Mouse (Mus musculus): Measurements from ENCODE around the gene Adssl1.

The Adssl1 gene

DNA sequence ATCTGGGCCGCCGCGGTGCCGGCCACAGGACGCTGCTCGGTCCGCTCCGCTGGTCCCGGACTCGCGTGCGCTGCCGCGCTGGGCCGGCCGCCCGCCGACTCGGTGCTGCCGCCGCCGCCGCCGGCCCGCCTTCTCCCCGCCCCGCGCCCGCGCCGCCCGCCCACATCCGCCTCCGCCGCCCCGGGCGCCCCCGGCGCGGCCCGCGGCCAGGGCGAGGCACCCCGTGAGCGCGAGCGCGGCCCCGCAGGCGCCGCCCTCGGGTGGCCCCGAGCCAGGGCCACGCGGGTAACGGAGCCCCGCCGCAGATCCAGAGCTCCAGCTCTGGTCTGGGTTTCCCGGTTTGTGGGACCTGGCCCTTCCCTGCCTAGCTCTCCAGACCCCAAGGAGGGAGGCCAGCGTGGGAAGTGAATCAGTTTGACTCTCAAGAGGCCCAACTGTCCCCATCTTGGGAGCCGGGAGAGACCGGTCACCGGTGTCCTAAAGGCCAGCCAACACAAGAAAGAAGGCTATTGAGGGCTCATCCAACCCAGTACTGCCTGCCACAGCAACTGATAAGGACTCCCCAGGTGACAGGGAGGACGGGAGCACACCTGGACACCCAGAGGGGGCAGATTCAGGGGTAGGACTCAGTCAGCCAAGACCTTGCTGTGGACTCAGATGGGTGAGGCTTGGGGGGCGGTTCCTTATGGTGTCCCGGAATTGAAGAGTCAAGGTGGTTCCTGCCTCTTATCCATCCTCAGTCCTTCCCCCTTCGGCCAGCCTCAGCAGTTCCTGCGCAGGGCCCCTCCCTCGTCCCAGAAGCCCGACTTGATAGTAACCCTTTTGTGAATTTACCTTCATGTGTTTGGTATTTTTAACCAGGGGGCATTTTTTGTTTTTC, 54.5 kb downstream of the Adssl1 start, which contains the start of gene Akt1:
Akt1 (minus strand) TSS at position 753 of the 880 bp plus-strand sequence.
- in situ Hi-C loops (cut with MboI; ENCODE audit: low sequenced_read_pairs) = no loop called here

DNA sequence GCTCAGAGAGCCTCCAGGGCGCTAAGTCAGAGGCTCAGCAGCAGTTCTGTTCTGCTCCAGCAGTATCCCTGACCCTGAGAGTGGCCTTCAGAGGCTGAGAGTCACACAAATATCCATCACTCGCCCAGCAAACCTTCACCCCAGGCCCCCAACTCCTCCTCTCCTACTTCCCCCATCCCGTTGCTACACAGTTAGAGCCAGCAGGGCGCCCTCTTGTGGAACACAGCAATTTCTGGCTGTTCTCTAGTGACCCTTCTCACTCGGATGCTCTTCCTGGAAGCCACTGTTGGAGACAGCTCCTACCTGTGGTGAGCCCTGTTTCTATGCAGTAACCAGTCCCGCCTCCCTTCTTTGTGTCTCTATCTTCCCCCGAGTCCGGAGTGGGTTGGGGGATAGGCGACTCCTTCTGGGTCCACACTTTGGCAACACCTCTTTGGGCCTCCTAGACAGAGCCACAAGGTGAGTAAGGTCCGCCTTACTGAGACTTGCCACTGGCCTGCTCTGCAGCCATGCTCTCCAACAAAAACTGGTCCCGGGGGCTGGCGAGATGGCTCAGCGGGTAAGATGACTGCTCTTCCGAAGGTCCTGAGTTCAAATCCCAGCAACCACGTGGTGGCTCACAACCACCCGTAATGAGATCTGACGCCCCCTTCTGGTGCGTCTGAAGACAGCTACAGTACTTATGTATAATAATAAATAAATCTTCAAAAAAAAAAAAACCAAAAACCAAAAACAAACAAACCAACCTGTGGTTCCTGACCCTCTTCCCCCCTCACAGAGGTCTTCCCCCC, 55.6 kb downstream of the Adssl1 start:
- in situ Hi-C loops (cut with MboI; ENCODE audit: low sequenced_read_pairs) = no loop called here

DNA sequence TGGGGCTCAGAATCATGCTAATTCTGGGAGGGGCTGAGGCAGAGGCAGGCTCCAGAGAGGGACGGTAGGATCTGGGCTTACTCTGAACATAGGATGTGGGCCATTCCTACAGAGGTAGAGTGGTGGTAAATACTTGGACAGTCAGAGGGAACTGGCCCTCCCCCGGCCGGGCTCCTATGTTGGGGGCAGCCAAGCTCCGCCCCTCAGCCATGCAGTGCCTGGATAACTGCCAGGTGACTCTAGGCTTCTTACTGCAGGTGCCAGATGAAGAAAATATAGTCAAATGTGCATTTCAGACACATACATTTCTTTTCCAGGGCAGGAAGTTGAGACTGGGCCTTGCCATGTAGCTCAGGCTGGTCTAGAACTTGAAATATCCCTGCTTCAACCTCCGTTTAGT, 57.2 kb downstream of the Adssl1 start:
- in situ Hi-C loops (cut with MboI; ENCODE audit: low sequenced_read_pairs) = no loop called here

DNA sequence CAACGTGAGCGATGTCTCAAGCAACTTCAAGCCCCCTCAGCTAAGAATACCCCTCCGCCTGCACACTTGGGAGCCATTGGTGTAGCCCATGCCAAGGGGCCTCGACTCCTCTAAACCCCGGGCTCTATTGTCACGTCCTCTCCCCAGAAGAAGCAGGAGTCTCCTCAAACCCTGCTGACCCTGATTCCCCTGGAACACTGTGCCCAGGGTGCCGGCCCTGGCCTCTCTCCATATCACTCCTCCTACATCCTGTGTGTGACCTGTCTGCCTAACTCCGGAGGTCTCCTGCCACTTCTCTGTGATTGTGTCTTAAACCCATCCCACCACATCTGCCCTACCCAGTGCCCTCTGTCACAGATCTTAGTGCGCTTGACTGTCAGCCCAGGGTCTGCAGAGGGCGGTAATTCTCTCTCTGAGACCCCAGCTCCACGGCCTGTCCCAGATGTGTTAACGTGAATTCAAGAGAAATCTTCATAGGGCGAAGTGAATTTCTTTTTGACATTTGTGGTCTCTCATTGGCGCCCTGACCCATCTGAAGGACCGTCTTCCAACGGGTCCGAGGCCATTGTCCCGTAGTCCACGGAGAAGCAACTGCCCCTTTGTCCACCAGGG, 58.2 kb downstream of the Adssl1 start:
- in situ Hi-C loops (cut with MboI; ENCODE audit: low sequenced_read_pairs) = no loop called here

DNA sequence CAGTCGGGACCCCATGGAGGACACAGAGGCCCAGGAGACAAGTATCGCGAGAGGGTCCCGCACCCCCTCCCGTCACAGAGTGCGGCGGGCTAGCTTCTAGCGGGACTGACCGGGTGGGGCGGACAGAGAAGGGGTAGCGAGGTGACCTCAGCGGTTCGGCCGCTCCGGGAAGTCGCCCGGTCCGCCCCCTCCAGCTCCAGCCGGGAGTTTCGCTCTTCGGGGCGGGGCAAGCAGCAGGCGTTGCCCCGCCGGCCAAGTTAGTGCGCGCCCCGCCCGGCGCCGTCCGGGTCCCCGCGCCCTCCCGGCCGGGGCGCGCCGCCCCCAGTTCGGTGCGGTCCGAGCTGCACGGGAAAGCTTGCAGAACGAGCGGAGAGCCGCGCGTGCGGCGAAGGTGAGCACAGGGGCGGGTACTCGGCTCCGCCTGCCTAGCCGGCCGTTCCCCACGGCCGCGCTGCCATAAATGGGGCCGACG, 58.7 kb downstream of the Adssl1 start, which contains the start of gene Zbtb42:
Zbtb42 (plus strand) TSS at position 274 of the 472 bp plus-strand sequence.
- in situ Hi-C loops (cut with MboI; ENCODE audit: low sequenced_read_pairs) = no loop called here

DNA sequence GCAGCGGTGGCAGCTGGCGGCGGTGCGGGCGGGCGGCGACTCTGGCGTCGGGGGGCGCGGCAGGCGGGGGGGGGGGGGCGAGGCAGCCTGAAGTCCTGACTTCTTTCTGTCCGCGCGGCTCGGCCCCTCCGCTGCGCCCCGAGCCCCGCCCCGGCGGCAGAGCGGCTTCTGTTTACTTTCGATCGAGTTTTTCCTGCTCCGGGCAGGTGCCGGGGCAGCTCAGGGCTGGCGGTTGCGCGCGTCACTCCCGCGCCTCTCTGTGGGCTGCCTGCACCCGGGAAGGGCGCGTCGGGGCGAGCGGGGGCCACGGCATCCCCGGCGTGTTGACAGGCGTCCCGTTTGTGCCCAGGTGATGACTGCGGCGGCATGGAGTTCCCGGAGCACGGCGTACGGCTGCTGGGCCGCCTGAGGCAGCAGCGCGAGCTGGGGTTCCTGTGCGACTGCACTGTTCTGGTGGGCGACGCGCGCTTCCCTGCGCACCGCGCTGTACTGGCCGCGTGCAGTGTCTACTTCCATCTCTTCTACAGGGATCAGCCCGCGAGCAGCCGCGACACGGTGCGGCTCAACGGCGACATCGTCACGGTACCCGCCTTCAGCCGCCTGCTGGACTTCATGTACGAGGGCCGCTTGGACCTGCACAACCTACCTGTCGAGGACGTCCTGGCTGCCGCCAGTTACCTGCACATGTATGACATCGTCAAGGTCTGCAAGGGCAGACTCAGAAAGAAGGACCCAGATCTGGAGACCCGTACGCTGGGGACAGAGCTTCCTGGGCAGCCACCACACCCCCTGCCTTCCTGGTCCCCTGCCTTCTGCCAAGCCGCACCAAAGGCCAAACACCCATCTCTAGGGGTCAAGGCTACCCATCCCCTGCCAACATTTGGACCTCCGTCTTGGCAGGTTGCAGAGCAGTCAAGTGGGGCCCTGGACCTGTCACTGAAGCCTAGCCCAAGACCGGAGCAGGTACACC, 59.5 kb downstream of the Adssl1 start:
- in situ Hi-C loops (cut with MboI; ENCODE audit: low sequenced_read_pairs) = no loop called here

DNA sequence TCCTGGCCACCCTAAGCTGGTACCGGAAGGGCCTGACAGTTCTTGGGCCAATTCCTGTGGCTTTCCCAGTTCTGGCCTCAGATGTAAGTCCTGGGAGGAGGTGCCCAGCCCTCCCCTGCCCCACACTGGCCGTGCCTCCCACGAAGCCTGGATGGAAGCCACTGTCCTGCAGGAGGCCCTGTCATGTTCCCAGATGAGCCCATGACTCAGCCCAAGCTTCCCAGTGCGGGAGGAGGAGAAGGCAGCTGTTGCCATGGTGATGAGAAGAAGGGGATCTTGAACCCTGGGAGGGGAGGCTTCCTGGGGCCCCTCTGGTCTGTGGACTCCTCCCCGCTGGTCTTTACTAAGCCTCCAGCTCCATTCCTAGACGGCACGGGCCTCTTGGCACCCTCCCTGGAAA, 63.5 kb downstream of the Adssl1 start:
- in situ Hi-C loops (cut with MboI; ENCODE audit: low sequenced_read_pairs) = no loop called here

DNA sequence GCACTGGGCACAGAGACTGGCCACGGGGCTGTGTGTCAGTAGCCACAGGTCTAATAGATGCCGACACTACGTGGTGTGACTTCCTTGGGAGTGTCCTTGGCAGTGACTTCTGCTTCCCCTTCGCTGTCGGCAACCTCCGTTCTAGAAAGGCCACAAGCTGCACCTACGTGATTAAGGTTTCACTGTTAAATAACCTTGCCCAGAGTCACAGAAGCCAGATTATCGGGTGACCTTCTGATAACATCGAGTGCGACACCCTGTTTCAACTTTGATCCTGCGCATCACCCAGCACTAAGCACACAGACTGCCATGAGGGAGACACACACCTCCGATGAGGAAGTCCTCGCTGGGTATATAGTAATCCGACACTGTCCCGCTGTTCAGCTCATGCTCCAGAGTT, 68.6 kb downstream of the Adssl1 start:
- in situ Hi-C loops (cut with MboI; ENCODE audit: low sequenced_read_pairs) = no loop called here

Measured in CH12F3 (cell line).